Mouse (Mus musculus): ENCODE measurements around the gene Tspan7. TPM values are rescaled to one million over a fixed set of nuclear protein-coding genes. Genes with fewer than 3 reads are reported as not detected.

The Tspan7 gene
- total RNA-seq, 2 experiments from 2014 or later, result not detected

DNA sequence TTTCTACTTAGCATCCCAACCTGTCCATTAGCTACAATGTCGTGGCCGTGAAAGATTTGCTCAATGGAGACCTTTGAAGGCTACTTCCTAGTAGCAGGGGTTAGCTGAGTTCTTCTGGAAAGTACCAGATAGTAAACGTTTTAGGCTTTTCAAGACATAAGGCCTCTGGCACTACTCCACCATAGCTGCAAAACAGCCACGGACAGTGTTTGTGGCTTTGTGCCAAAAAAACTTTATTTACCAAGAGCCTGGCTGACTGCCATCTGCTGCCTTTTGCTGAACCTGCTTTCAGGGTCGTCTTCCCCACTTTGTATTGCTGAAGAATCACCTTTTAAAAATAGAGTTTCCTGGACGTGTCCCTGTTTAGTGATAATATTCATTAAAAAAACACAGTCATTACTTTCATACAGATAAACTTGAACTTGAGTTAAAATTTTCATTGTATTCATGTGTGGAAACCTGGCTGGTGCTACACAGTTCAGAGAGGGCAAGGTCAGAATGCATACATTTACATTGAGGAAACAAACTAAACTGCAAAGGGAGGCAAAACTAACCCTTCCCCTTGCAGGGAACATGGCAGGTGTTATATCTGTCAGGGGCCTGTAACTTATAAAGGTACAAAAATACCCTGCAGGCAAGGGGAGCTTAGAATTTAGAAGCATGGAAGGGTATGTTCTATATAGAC lies 54.7 kb downstream of the Tspan7 start:
- ATAC-seq (replicated peaks; ENCODE audit: low FRiP score, low TSS enrichment, poor library complexity, severe bottlenecking), result no peak

- ATAC-seq (replicated peaks; ENCODE audit: low FRiP score, low TSS enrichment, poor library complexity, severe bottlenecking), result no peak
These were observed 61.9 kb downstream of the Tspan7 start for GRCm38 (mm10) chrX:10546840-10547239.

DNA sequence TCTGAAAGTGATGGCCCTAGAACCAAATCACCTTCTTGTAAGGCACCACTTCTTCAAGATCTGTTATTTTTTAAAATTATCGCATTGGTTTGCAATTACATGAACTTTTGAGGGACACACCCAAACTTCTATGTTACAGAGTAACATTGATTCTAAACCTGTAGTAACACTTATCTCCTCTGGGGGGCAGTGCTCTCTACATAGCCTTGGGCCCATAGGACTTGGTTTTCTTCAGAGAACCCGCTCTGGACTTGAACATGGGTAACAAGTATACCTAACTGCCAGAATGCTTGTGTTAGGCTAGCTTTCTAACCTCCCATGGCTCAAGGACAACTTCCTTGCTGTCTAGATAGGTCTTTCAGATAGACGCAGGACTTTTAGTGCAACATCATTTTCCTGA lies 64.8 kb downstream of the Tspan7 start:
- no peak for ATAC-seq (replicated peaks; ENCODE audit: low FRiP score, low TSS enrichment, poor library complexity, severe bottlenecking)

DNA sequence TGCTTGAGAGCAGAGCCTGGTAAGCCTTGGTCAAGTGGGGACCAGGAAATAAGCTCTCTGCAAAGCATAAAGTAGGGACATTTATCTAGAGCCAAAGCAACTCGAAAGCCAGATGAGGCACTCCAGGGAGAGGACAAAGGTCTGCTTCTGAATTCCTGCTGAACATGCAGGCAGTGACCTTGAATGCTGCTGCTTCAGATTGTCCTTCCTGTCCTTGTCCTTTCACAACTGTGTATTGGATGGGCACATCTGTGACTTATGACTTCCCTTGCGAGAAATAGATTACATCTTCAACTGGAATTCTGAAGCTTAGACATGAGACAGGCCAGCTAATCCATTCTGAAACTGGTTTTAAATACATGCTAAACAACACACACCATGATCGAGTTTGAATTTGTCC lies 71.9 kb downstream of the Tspan7 start:
- no peak for ATAC-seq (replicated peaks; ENCODE audit: low FRiP score, low TSS enrichment, poor library complexity, severe bottlenecking)

GRCm38 (mm10) chrX:10557596-10557995 lies 72.6 kb downstream of the Tspan7 start:
- ATAC-seq (replicated peaks; ENCODE audit: low FRiP score, low TSS enrichment, poor library complexity, severe bottlenecking), result no peak

DNA sequence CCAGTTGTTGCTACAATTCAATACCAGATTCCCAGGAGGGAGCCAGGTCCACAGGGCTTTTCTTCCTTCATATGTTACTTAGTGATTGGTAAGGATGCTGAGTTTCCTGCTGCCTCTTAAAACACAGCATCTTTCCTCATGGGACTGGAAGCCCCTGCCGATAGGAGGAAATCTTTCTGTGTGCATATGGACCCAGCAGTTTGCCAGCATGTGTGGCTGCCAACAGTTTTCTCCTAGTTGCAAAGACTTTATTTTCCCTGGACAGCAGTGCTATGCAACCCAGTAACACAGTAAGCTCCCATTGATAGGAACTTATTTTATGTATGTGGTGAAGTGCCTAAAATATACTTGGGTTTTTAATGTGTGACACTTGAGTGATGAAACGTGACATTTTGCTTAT lies 73.7 kb downstream of the Tspan7 start:
- no peak for ATAC-seq (replicated peaks; ENCODE audit: low FRiP score, low TSS enrichment, poor library complexity, severe bottlenecking)

GRCm38 (mm10) chrX:10565811-10566210 lies 80.9 kb downstream of the Tspan7 start:
- no peak for ATAC-seq (replicated peaks; ENCODE audit: low FRiP score, low TSS enrichment, poor library complexity, severe bottlenecking)

GRCm38 (mm10) chrX:10574523-10574922 lies 89.6 kb downstream of the Tspan7 start:
- no peak for ATAC-seq (replicated peaks; ENCODE audit: low FRiP score, low TSS enrichment, poor library complexity, severe bottlenecking)

DNA sequence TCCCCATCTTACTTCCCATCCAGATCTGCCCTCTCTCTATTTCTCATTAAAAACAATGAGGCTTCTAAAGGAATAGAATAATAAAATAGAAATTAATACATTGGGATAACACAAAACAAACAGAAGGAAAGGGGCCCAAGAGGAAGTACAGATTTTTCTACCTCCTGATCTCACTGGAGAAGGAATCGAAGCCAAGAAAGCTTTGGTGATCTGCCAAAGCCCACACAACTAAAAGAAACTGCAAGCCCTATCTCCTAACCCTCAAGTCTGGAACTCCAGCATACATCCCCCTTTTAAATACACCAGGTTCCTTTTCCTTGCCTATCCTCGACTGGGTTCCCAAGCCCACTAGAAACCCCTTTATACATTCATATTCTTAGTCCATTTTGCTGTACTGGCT lies 90.4 kb downstream of the Tspan7 start:
- no peak for ATAC-seq (replicated peaks; ENCODE audit: low FRiP score, low TSS enrichment, poor library complexity, severe bottlenecking)

GRCm38 (mm10) chrX:10576349-10576748 lies 91.4 kb downstream of the Tspan7 start:
- no peak for ATAC-seq (replicated peaks; ENCODE audit: low FRiP score, low TSS enrichment, poor library complexity, severe bottlenecking)

GRCm38 (mm10) chrX:10577356-10577755 lies 92.4 kb downstream of the Tspan7 start:
- ATAC-seq (replicated peaks; ENCODE audit: low FRiP score, low TSS enrichment, poor library complexity, severe bottlenecking), result no peak

- ATAC-seq (replicated peaks; ENCODE audit: low FRiP score, low TSS enrichment, poor library complexity, severe bottlenecking), result no peak
These were observed 97.8 kb downstream of the Tspan7 start for GRCm38 (mm10) chrX:10582731-10583130.

DNA sequence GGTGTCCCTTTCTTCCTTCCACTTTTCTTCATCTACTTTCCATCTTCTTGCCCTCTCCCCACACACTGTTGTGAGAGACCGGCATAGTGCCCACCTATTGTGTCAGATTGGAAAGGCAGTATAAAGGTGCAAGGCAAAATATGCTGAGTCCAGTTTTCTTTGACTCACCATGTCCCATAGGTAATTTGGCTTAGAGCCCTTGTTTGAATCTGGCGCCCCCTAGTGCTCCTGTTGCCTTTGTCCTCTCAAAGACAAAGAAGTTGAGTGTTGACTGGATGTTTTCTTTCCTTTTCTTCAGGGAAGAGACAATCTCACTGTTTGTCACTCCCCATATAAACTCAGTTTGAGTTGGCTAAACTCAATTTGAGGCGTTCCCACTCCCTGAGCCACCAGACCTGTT lies 107.3 kb downstream of the Tspan7 start:
- ATAC-seq (replicated peaks; ENCODE audit: low FRiP score, low TSS enrichment, poor library complexity, severe bottlenecking), result no peak

DNA sequence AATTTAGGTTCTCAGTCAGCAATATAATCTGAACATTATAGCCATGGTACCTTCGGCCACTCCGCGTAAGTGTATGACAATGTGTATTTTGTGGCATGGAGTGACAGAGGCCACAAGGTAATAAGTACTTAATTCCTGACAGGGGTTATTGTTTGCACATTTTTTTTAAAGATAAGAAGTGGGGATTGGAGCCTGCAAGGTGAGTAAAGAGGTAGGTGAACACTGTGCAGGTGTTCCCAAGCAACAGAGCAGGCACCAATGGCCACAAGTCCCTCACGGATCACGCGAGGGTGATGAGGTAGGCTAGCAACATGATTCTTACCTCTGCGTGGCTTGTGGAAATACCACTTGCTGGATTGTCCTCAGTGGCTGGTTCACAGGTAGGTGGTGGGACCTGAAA lies 108.6 kb downstream of the Tspan7 start:
- ATAC-seq (replicated peaks; ENCODE audit: low FRiP score, low TSS enrichment, poor library complexity, severe bottlenecking), result no peak

DNA sequence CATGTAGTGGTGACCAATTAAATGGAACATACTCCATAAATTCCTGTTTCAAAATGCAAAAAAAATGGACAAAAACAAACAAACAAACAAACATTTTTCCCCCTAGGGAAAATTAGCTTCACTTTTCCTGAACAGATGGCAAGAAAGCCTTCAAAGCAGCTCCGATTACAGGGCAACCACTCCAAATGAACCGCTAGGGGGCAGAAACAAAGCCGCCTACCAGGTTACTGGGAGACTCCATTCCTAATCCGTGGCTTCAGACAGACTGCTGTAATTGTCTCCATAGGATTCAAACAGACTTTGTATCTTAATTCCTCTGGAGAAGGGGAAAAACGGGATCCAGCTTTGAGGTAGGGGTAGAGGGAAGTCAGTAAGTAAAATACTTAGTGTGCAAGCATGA lies 132.2 kb downstream of the Tspan7 start:
- ATAC-seq (replicated peaks; ENCODE audit: low FRiP score, low TSS enrichment, poor library complexity, severe bottlenecking), result no peak

DNA sequence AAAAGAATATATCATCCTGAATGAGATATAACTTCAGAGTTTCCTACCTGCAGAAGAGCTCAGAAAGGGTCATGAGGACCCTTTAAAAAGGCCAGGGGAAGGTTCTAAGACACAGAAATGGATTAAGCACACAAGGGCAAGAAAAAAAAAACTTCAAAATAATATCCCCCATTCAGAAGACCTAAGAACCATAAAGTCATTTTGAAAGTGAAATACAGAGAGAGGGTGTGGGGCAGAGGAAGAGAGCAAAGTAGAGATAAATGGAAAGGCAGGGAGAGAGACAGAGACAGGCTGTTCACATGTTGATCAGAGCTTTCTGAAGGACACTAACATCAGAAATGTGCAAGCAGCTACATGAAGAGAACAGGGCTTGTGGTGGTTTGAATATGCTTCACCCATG lies 156.1 kb downstream of the Tspan7 start:
- no peak for ATAC-seq (replicated peaks; ENCODE audit: low FRiP score, low TSS enrichment, poor library complexity, severe bottlenecking)

Other genes with a start within 250 kb of the Tspan7 start
- not detected in 2 replicates for gene Otc, start 232.9 kb upstream of the Tspan7 start, total RNA-seq (2014; fragmentation: Nextera tagmentation)
- not detected in 2 replicates for gene Otc, start 232.9 kb upstream of the Tspan7 start, total RNA-seq (2017)
- 15.3 and 28.9 TPM in 2 replicates for gene Mid1ip1, start 229.9 kb downstream of the Tspan7 start, total RNA-seq (2014; fragmentation: Nextera tagmentation)
- gene Mid1ip1, start 229.9 kb downstream of the Tspan7 start, total RNA-seq (2017), result 45.8 TPM in 2 replicates

All from megakaryocyte-erythroid progenitor cell, adult 5-6 weeks (primary cell).